Mouse (Mus musculus) ES-E14 (cell line): ENCODE measurements around the gene Pum1.

Experiments used
- HCFC1 ChIP-seq: IDR thresholded peaks from 2 replicates; pipeline ENCODE4 v1.6.1; 2012; ENCODE audit warnings: low read length, inconsistent platforms, borderline replicate concordance; ENCODE audit not compliant: insufficient read depth
- MAFK ChIP-seq: IDR thresholded peaks from 2 replicates; pipeline ENCODE4 v1.6.1; 2014; ENCODE audit warnings: mild to moderate bottlenecking, low read depth, low read length, inconsistent platforms; ENCODE audit not compliant: insufficient read depth
- ZNF384 ChIP-seq: IDR thresholded peaks from 2 replicates; pipeline ENCODE4 v1.6.1; 2012; ENCODE audit warnings: low read depth, low read length, inconsistent platforms

DNA sequence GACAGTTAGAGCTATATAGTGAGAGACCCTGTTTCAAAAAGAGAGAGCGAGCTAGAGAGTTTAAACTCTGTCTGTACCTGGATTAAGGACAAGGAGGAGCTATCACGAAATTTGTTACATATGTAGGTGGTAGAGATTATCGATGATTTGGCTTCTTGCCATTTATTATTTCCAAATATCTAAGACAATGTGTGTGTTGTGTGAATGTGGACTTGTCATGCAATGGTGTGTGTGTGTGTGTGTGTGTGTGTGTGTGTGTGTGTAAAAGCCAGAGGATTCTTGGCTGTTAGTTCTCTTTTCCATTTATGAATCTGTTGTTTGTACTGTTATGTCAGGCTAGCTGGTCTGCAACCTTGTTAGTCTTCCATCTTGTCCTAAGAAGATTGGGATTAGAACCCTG is 15.0 kb downstream of the Pum1 start:
- TF ChIP-seq MAFK: no peak
- TF ChIP-seq HCFC1: no peak
- no peak for TF ChIP-seq ZNF384
